Mouse (Mus musculus) erythroblast, embryonic 14.5 days (primary cell): ENCODE data around the gene Ephb6.

Experiments used
- GATA1 ChIP-seq: IDR thresholded peaks from 2 replicates; pipeline ENCODE4 v1.6.1; 2012; ENCODE audit warnings: low read length, inconsistent platforms, mixed read lengths
- TAL1 ChIP-seq: IDR thresholded peaks from 3 replicates; pipeline ENCODE4 v1.6.1; 2012; ENCODE audit warnings: low read length, inconsistent platforms, mixed read lengths

DNA sequence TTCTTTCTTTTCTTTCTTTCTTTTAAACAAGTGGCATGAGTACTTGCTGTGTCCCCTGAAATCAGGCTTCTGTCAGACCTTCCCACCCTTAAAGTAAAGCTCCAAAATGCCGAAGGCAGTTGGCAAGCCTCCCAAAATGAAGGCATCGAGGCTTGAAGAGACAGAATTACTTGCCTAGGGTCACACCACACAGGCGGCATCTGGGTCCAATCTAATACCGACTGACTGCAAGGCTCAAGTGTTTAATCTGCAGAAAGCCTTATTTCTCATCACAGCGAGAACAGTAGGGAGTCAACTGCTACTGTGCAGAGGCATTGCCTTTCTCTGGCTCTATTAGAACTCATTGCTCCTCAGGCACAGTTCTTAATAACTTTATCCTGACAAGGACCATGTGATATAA is 28.0 kb upstream of the Ephb6 start:
- TF ChIP-seq GATA1 = no peak
- no peak for TF ChIP-seq TAL1
